Mouse (Mus musculus) embryo, embryonic 11 days (tissue): ENCODE results near the gene Stambpl1.

Source experiments
- DNase-seq: peaks from one replicate; pipeline ENCODE4 v3.0.0-alpha.2; 2015

Gene Stambpl1

DNA sequence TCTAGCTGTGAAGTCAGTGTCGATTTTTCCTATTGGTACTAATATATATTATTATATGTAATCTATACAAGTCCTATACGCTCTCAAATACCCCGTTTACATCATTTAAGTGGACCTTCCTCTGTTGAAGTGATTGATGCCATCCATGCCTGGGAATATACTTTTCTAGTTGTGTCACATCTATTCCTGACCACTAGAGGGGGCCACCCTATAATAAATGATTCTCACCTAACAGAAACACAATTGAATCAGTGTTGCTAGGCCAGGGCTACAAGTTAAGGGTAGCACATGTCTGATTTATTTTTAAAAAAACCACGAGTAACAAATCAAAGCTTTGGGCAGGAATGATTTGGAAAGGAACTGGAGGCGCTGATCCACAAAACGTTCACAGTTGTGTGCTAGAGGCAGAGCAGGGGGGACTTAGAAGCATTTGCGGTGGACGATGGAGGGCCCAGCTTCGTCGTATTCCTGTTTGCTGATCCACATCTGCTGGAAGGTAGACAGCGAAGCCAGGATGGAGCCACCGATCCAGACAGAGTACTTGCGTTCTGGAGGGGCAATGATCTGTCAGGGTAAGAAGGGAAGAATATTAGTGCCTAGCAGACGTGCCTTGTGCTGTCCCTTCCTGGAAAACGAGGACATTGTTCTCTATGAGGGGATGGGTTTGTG, 49.4 kb downstream of the Stambpl1 start:
- peak; percentile 56 for DNase-seq

DNA sequence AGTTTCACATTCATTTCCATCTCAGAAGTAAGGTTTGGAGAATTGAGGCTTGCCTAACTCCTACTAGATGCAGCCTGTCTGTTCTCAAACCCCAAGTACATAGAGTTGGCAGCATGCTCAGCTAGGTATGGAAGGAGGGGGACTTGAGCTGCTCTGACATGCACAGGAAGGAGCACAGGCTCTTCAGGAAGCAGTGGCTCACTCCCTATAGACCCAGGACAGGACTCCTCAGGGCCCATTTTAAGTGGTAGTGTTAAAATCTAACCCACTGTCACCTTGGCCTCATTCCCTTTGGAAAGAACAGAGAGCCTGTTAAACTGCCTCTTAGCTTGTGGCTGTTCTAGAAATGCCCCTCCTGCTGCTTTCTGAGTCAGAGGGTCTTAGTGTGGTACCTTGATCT, 50.9 kb downstream of the Stambpl1 start:
- no peak for DNase-seq

DNA sequence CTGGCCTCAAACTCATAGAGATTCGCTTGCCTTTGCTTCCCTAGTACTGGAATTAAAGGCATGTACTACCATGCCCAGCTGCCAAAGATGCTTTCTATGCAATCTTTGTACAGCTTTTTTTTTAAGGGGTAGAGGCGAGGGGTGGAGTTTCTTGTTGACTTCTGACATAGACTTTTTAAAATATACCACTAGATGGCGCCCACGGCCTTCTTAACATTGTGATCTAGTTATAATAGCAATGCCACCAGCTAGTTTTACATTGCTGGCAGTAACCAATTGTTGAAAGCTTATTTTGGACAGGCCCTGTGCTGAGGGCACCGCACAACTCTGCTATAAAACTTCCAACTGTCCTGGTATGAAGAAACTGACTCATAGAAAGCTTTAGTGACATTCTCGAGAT, 52.0 kb downstream of the Stambpl1 start:
- DNase-seq, result peak; percentile 88

DNA sequence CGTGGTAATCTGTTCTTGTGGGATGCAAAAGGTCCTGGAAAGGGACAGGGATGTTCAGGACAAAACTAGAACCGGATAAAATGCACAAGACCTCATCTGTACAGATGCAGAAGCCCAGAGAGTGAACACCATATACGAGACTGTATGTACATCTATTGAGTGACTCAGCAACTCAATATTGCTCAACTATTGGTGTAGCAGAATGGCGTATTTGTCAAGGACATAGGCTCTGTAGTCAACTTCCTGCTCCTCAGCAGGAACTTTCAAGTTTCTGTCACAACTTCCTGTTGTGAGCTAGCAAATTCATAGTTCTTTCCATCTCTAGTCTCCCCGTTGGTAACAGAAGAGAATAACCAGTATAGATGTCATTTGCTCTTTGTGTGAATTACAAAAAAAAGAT, 56.5 kb downstream of the Stambpl1 start:
- DNase-seq, result no peak

DNA sequence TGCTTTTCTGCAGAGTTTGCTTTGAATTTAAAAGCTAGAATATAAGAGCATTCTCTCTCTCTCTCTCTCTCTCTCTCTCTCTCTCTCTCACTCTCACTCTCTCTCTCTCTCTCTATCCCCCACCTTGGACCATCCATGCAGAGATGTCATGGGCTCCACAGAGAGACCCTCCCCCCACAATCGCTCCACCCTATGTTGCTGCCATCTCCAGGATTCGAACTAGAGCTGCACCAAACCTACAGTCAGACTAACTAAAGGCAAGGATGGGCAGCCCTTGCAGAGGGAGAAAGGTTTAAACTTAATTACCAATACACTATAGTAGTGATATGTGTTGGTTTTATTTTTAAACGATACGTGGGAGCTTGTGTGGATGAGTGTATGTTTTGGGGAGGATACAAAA, 58.6 kb downstream of the Stambpl1 start:
- DNase-seq, result no peak

DNA sequence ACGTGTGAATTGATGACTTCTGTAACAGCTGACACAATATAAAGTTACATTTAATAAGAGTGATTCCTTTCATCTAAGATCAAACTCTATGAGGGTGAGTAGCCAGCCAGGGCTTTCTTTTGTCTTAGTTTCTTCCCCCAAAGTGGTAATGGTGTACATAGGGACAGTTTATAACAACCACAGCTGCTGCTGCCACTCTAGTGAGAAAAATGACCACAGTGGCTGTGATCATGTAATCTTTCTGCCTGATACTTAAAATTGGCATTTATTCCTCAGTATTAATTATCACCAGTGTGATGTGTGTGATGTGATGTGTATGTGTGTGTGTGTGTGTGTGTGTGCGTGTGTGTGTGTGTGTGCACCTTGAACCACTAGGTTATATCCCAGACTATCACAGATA, 59.9 kb downstream of the Stambpl1 start:
- DNase-seq, result no peak

DNA sequence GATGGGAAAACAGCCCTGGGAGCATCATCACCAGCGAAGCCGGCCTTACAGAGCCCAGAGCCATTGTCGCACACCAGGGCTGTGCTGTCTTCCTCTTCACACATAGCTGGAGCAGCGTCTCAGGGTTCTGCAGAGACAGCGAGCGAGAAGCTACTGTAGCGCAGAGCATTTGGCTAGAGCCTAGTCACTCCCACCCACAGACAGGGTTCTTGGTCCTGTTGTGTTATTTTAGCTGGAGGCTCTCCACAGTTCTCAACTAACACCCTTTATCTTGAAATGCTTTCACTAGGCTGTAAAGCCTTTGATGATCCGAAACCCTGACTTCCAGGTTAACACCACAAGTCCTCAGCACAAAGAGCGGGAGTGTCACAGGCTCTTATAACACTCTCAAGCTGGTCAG, 60.4 kb downstream of the Stambpl1 start:
- DNase-seq, result no peak

DNA sequence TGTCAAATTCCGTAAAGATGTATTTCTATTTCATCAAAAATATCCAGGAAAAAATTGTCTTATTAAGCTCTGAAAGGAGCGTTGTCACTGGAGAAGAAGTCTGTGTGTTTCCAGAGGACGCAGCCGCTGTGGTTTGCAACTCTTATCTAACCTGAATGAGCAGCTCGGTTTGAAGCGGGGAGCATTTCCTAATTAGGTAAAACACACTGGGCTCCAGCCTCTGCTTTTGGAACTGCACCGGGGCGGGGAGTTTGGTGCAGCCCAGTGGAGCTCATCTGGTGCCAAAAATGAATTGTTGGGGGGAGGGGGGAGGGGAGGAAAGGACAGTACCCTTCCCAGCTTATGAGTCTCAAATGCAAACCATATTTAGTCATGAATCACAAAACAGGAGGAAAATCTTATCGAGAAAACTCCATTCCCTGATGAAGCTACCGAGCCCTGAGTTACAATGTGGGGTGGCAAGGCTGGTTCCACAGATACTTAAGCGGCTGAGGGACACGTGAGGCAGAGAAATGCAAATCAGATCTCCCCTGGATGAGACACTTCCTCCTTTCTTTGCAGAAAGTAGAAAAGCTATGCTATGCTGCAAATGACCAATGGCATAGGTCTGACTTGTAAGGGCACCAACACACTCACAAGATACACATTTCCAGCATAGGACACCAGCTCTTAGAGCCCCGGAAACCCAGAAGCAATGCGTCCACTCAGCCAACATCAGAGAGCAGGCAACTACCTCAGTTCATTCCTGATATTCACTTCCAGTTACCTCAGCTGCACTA, 62.3 kb downstream of the Stambpl1 start:
- DNase-seq, result no peak

DNA sequence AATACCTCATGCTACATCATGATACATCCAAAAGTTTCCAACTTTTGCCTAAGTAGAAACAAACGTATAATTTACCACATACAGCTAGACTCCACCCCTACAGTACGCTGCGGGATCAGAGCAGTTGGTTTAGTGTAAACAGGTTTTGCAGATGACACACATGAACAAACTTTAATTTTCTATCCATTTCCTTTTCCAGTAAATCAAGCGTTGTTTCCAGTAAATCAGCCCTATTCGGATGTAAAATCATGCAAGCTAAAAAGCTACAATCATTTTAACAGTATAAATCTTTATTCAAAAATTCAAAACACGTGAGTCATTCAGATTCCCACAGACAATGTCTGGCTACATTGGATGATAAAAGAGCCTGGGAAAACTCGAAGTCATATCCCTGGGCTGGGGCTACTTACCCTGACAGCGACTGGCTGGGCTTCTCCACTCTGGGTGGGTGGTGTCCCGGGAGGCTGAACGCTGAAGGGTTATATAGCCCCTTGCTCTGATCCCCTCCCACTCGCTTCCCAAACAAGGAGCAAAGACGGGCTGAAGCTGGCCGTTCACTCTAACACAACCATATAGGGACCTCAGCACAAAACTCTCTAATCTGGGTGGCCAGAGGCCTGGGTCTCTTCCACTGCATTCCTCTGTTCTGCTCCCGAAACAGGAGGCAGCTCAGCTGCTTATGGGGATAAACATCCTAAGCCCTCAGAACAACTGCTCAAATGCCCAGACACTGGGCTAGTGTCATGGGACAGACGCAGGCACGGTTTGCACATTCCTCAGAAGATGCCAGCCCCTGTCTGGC, 63.1 kb downstream of the Stambpl1 start, which contains the start of gene Acta2:
Acta2 (minus strand) TSS at position 711 of the 802 bp plus-strand sequence.
- DNase-seq, result peak; percentile 26

DNA sequence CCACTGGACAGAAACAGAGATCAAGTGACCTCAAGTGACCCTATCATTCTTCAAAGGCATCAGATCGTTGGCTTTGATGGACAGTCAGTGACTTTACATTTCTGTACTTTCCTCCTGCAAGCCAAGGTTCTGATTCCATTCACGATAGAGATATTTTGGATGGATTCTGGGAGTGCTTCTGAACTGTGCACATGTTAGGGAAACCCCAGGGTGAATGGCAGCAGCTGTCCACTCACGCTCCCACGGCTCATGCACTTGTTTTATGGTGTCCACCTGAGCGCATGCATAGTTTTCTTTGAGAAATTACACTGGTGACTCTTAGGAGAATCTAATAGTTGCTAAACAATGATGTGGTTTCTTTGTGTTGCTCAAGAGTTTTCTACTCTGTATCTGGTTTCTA, 64.1 kb downstream of the Stambpl1 start:
- no peak for DNase-seq

DNA sequence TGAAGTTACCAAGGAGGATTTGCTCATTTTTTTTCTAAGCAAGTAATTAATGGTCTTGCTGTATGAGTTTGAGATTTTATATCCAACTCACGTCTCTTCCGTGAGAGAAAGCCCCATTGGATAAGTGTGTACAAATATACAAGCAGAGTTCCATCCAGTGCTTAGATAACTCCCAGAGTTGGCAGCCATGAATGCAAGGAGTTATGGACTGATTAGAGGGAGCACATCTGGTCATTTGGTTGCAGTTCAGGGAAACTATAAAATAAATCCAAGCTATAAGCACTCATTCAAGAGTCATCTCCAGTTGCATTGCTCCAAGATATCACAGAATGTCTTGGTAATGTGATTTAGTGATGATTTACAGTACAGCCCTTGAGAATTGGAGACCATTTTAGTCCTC, 64.9 kb downstream of the Stambpl1 start:
- no peak for DNase-seq

DNA sequence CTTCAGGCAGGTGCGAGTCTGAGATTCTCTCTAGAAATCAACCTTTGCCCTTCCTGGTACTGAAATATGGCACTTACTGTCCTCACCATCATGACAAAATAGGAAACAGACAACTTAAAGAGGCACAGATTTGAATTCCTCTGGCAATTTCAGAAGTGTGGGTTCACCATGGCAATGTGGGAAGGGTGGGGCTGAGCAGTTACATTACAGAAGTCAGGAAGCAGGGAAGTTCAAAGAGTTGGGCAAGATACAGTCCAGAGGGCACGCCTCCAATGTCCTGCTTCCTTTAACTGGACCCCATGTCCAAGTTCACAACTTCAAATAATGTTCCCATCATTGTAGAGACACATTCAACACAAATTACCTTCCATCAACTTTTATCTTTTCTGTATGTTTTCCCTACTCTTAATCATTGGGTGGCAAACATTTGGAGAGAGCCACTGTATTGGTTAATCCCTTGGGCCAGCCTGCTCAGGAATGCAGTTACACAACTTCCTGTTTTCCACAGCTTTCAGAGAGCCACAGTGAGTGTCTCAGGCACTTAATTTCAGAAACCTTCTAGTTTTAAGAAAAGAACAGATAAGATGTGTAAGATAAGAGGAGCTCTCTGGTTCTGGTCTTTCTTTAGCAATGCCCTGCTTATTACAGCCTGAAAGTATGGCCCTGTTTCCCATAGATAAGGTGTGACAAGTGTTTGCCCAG, 70.4 kb downstream of the Stambpl1 start:
- DNase-seq, result no peak

DNA sequence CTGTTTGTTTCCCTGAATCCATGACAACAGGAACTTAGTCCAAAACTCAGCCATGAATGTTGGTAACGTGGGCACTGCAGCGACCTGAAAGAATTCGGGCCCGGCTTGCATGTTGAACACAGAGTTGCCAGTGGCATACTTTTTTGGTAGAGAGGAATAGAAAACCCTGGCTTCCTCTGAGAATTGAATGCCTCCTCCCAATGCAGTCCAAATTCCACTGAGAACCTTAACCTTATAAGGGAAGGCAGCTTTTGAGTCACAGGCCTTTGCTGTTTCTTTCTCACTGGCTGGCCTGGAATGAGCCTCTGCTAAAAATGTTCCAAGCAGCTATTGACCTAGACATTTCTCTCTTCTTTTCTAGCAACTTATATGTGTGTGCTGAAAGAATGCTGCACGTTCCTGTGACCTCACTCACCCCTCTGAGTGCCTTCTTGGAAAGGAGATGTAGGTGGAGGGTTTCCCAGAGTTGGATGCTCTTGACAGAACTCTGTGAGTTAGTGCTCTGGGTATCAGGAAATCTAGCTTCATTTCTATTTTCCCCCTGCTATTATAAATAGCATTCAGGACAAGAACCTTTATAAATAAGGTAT, 73.7 kb downstream of the Stambpl1 start:
- DNase-seq, result no peak

DNA sequence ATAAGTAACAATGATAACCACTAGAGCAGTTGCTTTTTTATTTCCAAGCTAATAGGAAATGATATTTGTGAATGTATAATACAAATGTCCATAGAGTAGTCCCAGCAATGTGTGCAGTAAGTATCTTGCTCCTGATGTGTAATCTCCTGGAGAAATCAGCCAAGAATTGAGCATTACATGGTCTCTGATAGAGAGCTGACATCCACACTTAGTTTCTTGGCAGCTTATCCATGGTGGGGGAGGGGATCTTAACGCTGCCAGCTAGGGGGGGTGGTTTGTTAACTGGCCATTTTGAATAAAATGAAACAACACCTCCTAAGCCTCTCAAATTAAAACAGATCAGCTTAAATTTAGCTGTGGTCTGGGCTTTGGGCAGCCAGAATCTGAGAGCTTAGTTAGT, 77.0 kb downstream of the Stambpl1 start:
- no peak for DNase-seq

DNA sequence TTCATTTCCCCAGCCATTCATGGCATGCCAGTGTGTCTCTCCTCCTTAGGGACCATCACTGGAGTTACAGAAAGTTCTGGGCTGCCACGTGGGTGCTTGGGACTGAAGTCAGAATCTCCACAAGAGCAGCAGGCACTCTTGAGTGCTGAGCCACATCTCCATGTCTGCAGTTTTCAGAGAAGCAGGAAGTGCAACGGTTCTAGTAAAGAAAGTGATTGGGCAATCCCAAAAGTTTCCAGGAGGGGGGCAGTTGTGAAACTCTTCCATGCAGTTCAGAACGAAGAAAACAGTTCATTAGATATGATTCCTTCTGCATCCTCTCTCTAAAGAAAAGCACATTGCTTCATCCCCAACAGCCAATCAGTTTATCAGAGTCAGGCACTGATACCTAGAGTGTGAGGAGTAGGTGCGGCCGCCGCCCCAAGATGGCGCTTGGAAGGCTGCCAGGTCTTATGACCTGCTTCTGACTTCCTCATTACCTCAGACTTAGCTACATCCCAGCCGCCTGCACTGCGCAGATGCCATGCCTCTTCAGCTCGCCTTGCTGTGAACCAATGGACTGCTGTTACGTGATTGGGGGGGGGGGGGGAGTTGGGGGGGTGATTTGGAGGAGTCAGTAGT, 78.2 kb downstream of the Stambpl1 start:
- DNase-seq, result no peak

DNA sequence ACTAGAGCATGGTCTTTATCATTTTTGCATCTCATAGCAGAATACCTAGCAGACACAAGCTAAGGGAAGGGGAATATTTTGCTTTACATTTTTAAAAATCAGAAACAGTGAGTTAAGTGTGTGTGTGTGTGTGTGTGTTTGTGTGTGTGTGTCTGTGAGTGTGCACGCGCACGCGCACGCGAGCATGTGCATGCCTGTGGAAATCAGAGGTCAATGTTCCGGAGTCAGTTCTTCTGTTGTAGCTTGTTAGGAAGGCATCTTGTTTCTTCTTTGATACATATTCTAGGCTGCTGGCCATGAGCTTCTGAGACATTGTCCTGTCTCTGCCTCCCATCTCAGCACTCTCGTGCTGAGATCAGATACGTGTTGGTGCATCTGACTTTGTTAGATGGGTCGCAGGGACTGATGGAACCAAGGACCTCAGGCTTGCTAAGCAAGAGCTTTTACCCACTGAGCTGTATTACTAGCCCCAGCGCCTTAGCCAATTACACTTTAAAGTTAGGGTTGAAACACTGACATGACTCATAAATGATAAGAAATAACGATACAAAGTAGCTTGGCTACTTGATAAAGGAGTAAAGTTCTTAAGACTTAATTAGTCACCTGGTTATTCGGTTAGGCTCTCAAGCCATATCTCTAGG, 78.9 kb downstream of the Stambpl1 start:
- no peak for DNase-seq

DNA sequence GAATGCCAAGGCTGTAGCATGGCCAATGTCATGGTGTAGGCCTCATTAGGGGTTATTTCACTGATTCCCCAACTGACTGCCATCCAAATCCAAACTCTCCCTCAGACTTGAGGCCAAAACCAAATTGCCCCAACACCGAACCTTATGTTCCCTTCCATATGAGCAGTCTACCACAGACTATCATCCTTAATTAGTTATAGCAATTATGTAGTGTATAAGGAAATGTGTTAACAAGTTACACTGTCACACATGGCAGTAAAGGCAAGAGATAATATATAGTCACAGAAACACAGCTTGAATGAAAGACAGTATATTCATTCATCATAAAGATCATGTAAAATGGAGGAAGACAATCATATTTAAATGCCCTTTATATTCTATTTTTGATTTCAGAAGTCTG, 81.0 kb downstream of the Stambpl1 start:
- no peak for DNase-seq

DNA sequence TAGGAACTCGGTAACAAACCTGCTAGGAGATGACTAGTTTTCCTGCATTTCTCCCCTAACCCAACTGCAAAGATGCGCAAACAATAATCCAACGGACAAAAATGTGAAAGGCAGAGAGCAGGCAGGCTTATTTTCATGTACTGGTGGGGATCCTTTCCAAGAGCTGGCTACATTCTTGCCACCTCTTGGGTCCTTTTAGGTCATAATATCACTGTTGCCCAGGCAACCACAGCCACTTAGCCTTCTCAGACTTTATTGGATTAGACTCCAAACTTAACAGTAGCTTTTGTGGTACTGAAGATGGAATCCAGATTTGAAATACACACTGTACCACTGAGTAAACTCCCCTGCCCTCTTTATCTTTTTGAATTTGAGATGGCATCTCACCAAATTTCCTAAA, 86.0 kb downstream of the Stambpl1 start:
- no peak for DNase-seq

DNA sequence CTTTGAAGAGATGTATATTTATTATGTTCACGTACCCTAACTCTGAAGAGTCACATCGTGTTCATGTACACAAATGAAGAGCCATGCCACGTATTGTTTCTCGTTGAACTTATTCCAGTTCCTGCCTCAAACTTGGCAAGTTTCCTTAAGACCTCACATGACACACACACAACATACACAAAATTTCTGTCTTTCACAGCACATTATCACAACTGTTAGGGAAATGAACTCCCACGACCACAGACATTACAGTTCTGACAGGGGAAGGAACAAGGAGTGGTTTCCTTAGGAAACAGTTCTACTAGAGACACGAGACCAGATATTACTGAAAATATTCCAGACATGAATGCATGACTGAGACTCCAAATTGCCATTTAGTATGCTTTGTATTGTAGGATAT, 91.6 kb downstream of the Stambpl1 start:
- no peak for DNase-seq

DNA sequence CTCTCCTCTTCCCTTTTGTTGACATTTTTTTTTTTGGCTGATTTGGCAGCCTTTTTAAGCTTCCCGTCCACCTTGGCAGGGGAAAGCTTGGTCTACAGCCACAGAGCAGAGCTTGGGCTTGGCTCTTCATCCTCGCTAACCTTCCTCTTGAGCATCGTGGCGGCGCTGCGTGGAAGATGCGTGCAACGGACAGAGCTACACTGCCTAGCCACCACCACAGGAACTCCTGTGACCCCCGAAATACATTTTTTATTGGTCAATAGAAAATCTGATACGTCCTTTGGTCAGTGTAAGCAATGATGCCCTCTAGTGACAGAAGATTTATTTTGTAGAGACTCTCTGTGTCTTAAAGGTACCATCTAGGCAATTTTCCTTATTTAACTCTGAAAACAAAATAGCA, 92.4 kb downstream of the Stambpl1 start:
- DNase-seq, result peak; percentile 9

DNA sequence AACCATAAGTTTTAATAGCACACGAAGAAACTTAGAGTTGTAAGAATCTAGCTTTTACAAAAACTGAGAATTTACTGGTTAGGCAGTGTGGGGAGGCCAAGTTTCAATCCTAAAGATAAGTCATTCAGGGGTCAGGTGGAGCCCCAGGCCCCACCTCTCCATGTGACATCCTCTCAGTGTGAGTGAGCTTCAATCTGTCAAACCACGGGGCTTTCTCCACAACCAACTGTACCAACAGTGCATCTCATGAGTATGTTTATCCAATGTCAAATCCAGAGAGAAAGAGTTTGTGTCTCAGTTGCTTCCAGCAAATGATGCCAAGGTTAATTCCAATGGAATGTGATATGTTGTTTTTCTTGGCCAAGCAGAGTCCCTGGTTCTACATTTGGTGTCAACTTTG, 92.8 kb downstream of the Stambpl1 start:
- no peak for DNase-seq

DNA sequence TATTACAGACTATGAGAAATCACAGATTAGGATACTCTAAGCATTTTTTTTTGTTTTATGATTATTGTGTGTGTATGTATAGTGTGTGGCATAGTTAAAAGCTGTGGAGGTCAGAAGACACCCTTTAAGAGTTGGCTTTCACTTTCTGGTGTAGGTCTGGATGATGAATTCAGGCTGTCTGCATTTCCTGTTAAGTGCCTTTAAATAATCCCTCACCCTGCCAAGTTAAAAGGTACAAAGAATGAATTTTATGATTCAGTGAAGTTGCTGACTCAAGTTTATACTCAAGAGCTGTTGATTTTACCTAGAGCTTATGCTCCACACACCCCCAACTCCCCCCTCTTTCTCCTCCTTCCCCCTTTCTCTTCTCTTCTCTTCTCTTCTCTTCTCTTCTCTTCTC, 95.2 kb downstream of the Stambpl1 start:
- DNase-seq, result no peak
